Mouse (Mus musculus): ENCODE data around the gene Ctsf. TPM values are rescaled to one million over a fixed set of nuclear protein-coding genes. Genes with fewer than 3 reads are reported as not detected.
"Not testable (repeated sequence)": the region's sequence is repeated elsewhere in the genome, so short reads cannot be mapped to it uniquely, and the experiment has no call there.

Gene Ctsf
- 26.9 and 28.0 TPM in 2 replicates for polyA plus RNA-seq (2016; fragmentation: Nextera tagmentation; extraction: Ambion mirVana)

GRCm38 (mm10) chr19:4854552-4855469 is at the start of gene Ctsf:
Gene Ctsf (plus strand): TSS chr19:4855130.
- peak within 1 kb of the TSS; percentile 71 for H3K4me3 ChIP-seq
- no peaks in the 10 kb centered on the region for H3K9me3 ChIP-seq
- H3K27me3 ChIP-seq (replicated peaks; ENCODE audit: low read depth, poor library complexity, severe bottlenecking) = peaks cover 19% of the 10 kb centered on the region
- WGBS = 4% methylated on average over 45 of the region's 45 CpGs
- H3K27ac ChIP-seq (replicated peaks) = peak within 1 kb of the TSS; percentile 58
- peak; percentile 88 for DNase-seq (ENCODE audit: low spot score)
- H3K4me1 ChIP-seq = peaks cover 17% of the 10 kb centered on the region
- H3K36me3 ChIP-seq (replicated peaks) = peaks cover 6% of the 10 kb centered on the region

- Histone ChIP-seq H3K9me3 (no peaks in the 10 kb centered on the region), H3K4me3 (peak overlapping the region; percentile 88), H3K4me1 (peaks cover 31% of the 10 kb centered on the region), H3K27me3 (replicated peaks; ENCODE audit: low read depth, poor library complexity, severe bottlenecking) (no peaks in the 10 kb centered on the region), H3K27ac (replicated peaks) (peak overlapping the region; percentile 90), H3K36me3 (replicated peaks) (peaks cover 25% of the 10 kb centered on the region)
- no peak for DNase-seq (ENCODE audit: low spot score)
- WGBS = under 1% methylated on average over 14 of the region's 14 CpGs
These were observed 44.6 kb upstream of the Ctsf start for GRCm38 (mm10) chr19:4810309-4810708.

DNA sequence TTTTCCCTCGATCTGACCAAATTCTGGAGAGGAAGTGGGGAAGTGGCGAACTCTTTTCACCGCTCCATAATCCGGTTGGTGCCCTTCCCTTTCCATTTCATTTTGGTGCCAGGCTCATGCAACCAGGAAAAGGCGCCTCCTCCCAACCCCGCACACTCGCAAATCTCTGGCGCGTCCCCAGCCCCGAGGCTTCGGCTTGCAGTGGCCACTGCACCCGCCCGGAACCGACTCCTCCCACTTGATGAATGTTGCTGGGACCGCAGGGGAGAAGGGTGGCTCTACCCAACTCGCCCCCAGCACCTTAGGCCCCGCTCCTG is 44.2 kb upstream of the Ctsf start:
- under 1% methylated on average over 17 of the region's 17 CpGs for WGBS
- Histone ChIP-seq H3K4me1 (peaks cover 31% of the 10 kb centered on the region), H3K36me3 (replicated peaks) (peaks cover 23% of the 10 kb centered on the region), H3K27me3 (replicated peaks; ENCODE audit: low read depth, poor library complexity, severe bottlenecking) (no peaks in the 10 kb centered on the region), H3K4me3 (peak overlapping the region; percentile 88), H3K27ac (replicated peaks) (peak overlapping the region; percentile 90), H3K9me3 (peaks cover 3% of the 10 kb centered on the region; the same call in 1 of the 2 replicates)
- DNase-seq (ENCODE audit: low spot score) = no peak

DNA sequence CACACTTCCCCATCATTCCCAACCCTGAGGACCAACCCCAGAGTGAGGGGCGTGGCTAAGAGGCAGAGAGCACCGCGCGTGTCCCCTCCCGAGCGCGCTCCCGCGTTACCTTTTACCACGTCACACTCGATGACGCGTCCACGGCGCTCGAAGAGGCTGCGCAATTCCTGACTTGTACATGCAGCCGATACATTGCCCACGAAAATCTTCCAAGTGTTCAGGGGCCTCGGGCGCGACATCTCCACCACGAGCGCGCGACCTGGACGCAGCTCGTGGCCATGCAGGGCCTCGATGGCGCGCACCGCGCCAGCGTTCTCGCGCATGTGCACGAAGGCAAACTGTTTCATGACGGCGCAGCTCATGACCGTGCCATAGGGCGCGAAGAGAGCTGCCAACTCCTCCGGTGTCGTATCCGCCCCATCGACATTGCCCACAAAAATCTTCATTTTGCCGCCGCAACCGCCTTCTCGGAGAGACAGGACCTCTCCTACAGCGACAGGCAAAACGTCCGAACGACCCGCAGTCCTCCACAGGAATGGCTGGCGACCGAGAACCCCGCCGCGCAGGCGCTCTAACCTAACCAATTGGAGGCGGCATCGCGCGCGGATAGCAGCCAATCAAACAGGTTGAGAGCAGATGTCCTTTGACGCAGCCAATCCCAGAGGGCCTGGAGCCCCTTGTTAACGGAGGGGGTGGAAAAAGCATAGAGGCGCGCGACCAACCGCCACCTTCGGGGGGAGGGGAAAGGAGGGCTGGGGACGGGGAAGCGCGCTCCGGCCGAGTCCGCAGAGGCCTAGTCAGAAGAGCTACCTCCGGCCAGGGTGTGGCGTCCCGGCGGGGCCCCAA is 43.6 kb upstream of the Ctsf start, which contains the start of the genes Gm21992 and Rbm14:
Gm21992 (minus strand) TSS at position 550 of the 846 bp plus-strand sequence.
Rbm14 (minus strand) TSS at position 572 of the 846 bp plus-strand sequence.
- Histone ChIP-seq H3K4me1 (peaks cover 31% of the 10 kb centered on the region), H3K27me3 (replicated peaks; ENCODE audit: low read depth, poor library complexity, severe bottlenecking) (no peaks in the 10 kb centered on the region), H3K27ac (replicated peaks) (peak within 1 kb of the TSS; percentile 90), H3K4me3 (peak within 1 kb of the TSS; percentile 88), H3K9me3 (peaks cover 3% of the 10 kb centered on the region; the same call in 1 of the 2 replicates), H3K36me3 (replicated peaks) (peaks cover 18% of the 10 kb centered on the region)
- peak; percentile 99 for DNase-seq (ENCODE audit: low spot score)
- under 1% methylated on average over 83 of the region's 83 CpGs for WGBS

DNA sequence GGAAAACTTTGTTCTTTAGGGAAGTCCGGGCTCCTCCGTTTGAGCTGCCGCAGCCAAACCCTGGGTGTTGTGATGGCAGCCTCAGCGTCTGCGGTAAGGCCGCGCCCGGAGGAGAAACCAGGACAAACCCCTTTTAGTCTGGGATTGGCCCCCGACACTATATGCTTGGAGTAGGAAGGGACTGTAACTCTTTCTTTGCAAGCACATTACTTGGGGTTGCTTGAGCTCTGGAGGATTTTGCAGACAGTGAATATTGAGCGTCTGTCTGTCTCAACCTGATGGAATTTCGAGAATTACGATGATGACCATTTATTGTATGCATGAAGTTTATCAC is 43.1 kb upstream of the Ctsf start:
- WGBS = 7% methylated on average over 12 of the region's 12 CpGs
- DNase-seq (ENCODE audit: low spot score) = no peak
- no peaks in the 10 kb centered on the region for H3K27me3 ChIP-seq (replicated peaks; ENCODE audit: low read depth, poor library complexity, severe bottlenecking)
- peaks cover 12% of the 10 kb centered on the region for H3K36me3 ChIP-seq (replicated peaks)
- H3K27ac ChIP-seq (replicated peaks) = peak overlapping the region; percentile 90
- peak overlapping the region; percentile 88 for H3K4me3 ChIP-seq
- H3K9me3 ChIP-seq = peaks cover 3% of the 10 kb centered on the region; the same call in 1 of the 2 replicates
- H3K4me1 ChIP-seq = peaks cover 31% of the 10 kb centered on the region

- H3K9me3 ChIP-seq; H3K36me3 ChIP-seq (replicated peaks); H3K27me3 ChIP-seq (replicated peaks; ENCODE audit: low read depth, poor library complexity, severe bottlenecking); DNase-seq (ENCODE audit: low spot score): not testable (repeated sequence)
- 76% methylated on average over 8 of the region's 8 CpGs for WGBS
- Histone ChIP-seq H3K27ac (replicated peaks) (peak overlapping the region; percentile 90), H3K4me1 (peaks cover 31% of the 10 kb centered on the region), H3K4me3 (peak overlapping the region; percentile 88)
These were observed 42.5 kb upstream of the Ctsf start for GRCm38 (mm10) chr19:4812334-4812949.

- H3K9me3 ChIP-seq = peaks cover 3% of the 10 kb centered on the region; the same call in 1 of the 2 replicates
- peak; percentile 39 for DNase-seq (ENCODE audit: low spot score)
- H3K4me3 ChIP-seq = no peak overlapping the region
- no peak overlapping the region for H3K27ac ChIP-seq (replicated peaks)
- 81% methylated on average over 6 of the region's 6 CpGs for WGBS
- H3K36me3 ChIP-seq (replicated peaks) = peaks cover 2% of the 10 kb centered on the region
- H3K4me1 ChIP-seq = peaks cover 26% of the 10 kb centered on the region
- H3K27me3 ChIP-seq (replicated peaks; ENCODE audit: low read depth, poor library complexity, severe bottlenecking) = no peaks in the 10 kb centered on the region
These were observed 41.9 kb upstream of the Ctsf start for GRCm38 (mm10) chr19:4813015-4813414.

GRCm38 (mm10) chr19:4817182-4817835 is 37.6 kb upstream of the Ctsf start:
- WGBS = 76% methylated on average over 1 of the region's 1 CpGs
- DNase-seq (ENCODE audit: low spot score) = no peak
- Histone ChIP-seq H3K4me1 (0 out of 2 replicates have a peak, but pooled peaks cover 1% of the 10 kb centered on the region), H3K27me3 (replicated peaks; ENCODE audit: low read depth, poor library complexity, severe bottlenecking) (no peaks in the 10 kb centered on the region), H3K36me3 (replicated peaks) (no peaks in the 10 kb centered on the region), H3K9me3 (peaks cover 3% of the 10 kb centered on the region; the same call in 1 of the 2 replicates), H3K27ac (replicated peaks) (no peak overlapping the region), H3K4me3 (no peak overlapping the region)

DNA sequence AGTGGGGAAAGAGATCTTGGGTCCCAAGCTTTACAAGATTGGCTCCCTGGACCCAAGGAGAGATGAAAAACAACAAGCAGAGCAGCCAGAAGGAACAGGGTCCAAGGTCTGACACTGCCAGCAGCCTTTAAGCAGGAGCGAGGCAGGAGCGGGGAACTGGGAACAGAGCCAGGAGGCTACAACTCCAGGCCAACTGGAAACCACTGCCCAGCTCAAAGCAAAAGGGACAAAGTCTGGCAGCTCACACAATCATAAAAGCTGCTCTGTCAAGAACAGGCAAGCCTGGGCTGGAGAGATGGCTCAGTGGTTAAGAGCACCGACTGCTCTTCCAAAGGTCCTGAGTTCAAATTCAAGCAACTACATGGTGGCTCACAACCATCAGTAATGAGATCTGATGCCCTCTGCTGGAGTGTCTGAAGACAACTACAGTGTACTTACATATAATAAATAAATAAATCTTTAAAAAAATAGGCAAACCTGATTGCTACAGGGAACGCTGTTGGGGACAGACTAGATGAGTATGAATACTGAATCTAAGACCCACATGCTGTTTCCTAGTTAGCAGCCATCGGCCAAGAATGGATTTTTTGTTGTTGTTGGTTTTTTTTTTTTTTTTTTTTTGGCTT is 34.1 kb upstream of the Ctsf start:
- DNase-seq (ENCODE audit: low spot score) = no peak
- peaks cover 17% of the 10 kb centered on the region for H3K36me3 ChIP-seq (replicated peaks)
- no peaks in the 10 kb centered on the region for H3K9me3 ChIP-seq
- no peak overlapping the region for H3K4me3 ChIP-seq
- no peaks in the 10 kb centered on the region for H3K4me1 ChIP-seq
- no peaks in the 10 kb centered on the region for H3K27me3 ChIP-seq (replicated peaks; ENCODE audit: low read depth, poor library complexity, severe bottlenecking)
- 87% methylated on average over 5 of the region's 5 CpGs for WGBS
- no peak overlapping the region for H3K27ac ChIP-seq (replicated peaks)

- H3K27me3 ChIP-seq (replicated peaks; ENCODE audit: low read depth, poor library complexity, severe bottlenecking) = no peaks in the 10 kb centered on the region
- no peak overlapping the region; the same call in 1 of the 2 replicates for H3K27ac ChIP-seq (replicated peaks)
- no peak for DNase-seq (ENCODE audit: low spot score)
- H3K36me3 ChIP-seq (replicated peaks) = peaks cover 48% of the 10 kb centered on the region
- H3K4me3 ChIP-seq = no peak overlapping the region
- 52% methylated on average over 16 of the region's 16 CpGs for WGBS
- no peaks in the 10 kb centered on the region for H3K9me3 ChIP-seq
- peaks cover 19% of the 10 kb centered on the region for H3K4me1 ChIP-seq
These were observed 26.4 kb upstream of the Ctsf start for GRCm38 (mm10) chr19:4828444-4829114.

- no peaks in the 10 kb centered on the region for H3K9me3 ChIP-seq
- H3K4me1 ChIP-seq = peaks cover 19% of the 10 kb centered on the region
- H3K36me3 ChIP-seq (replicated peaks) = peaks cover 48% of the 10 kb centered on the region
- H3K27me3 ChIP-seq (replicated peaks; ENCODE audit: low read depth, poor library complexity, severe bottlenecking) = no peaks in the 10 kb centered on the region
- 71% methylated on average over 7 of the region's 7 CpGs for WGBS
- no peak overlapping the region for H3K27ac ChIP-seq (replicated peaks)
- H3K4me3 ChIP-seq = no peak overlapping the region
- DNase-seq (ENCODE audit: low spot score) = no peak
These were observed 25.8 kb upstream of the Ctsf start for GRCm38 (mm10) chr19:4829156-4829555.

All from embryonic facial prominence, embryonic 10.5 days (tissue).